Mouse (Mus musculus): ENCODE measurements at regions not wholly inside any gene's neighbourhood (a gene's known extent, or its start where the extent isn't known, plus 50 kb on each side); places are given as distances from the start of the nearest gene placed in this dataset.
"Not testable (repeated sequence)": the region's sequence is repeated elsewhere in the genome, so short reads cannot be mapped to it uniquely, and the experiment has no call there.

- ATAC-seq (ENCODE audit: insufficient number of reproducible peaks, low FRiP score, low TSS enrichment), result no peak
These were observed 667.4 kb upstream of the Igfbp7 start for GRCm38 (mm10) chr5:78075203-78075602.

GRCm38 (mm10) chr5:78032554-78033250 lies 624.9 kb upstream of the Igfbp7 start:
- no peak for ATAC-seq (ENCODE audit: insufficient number of reproducible peaks, low FRiP score, low TSS enrichment)

GRCm38 (mm10) chr5:78017523-78017922 lies 609.7 kb upstream of the Igfbp7 start:
- ATAC-seq (ENCODE audit: insufficient number of reproducible peaks, low FRiP score, low TSS enrichment), result no peak

GRCm38 (mm10) chr5:77986449-77987047 lies 578.7 kb upstream of the Igfbp7 start:
- no peak; the same call in 1 of the 2 replicates for ATAC-seq (ENCODE audit: insufficient number of reproducible peaks, low FRiP score, low TSS enrichment)

- no peak for ATAC-seq (ENCODE audit: insufficient number of reproducible peaks, low FRiP score, low TSS enrichment)
These were observed 577.4 kb upstream of the Igfbp7 start for GRCm38 (mm10) chr5:77985269-77985668.

GRCm38 (mm10) chr5:77940021-77940420 lies 532.2 kb upstream of the Igfbp7 start:
- ATAC-seq (ENCODE audit: insufficient number of reproducible peaks, low FRiP score, low TSS enrichment), result not testable (repeated sequence)

- no peak for ATAC-seq (ENCODE audit: insufficient number of reproducible peaks, low FRiP score, low TSS enrichment)
These were observed 524.0 kb upstream of the Igfbp7 start for GRCm38 (mm10) chr5:77931874-77932273.

- no peak for ATAC-seq (ENCODE audit: insufficient number of reproducible peaks, low FRiP score, low TSS enrichment)
These were observed 513.3 kb upstream of the Igfbp7 start for GRCm38 (mm10) chr5:77921186-77921585.

GRCm38 (mm10) chr5:77917086-77917676 lies 509.3 kb upstream of the Igfbp7 start:
- ATAC-seq (ENCODE audit: insufficient number of reproducible peaks, low FRiP score, low TSS enrichment), result no peak

- no peak for ATAC-seq (ENCODE audit: insufficient number of reproducible peaks, low FRiP score, low TSS enrichment)
These were observed 508.5 kb upstream of the Igfbp7 start for GRCm38 (mm10) chr5:77916375-77916774.

GRCm38 (mm10) chr5:77909218-77909617 lies 501.4 kb upstream of the Igfbp7 start:
- ATAC-seq (ENCODE audit: insufficient number of reproducible peaks, low FRiP score, low TSS enrichment), result 0 out of 2 replicates have a peak, but pooled peaks have one; percentile 31

- ATAC-seq (ENCODE audit: insufficient number of reproducible peaks, low FRiP score, low TSS enrichment), result not testable (repeated sequence)
These were observed 484.2 kb upstream of the Igfbp7 start for GRCm38 (mm10) chr5:77892024-77892423.

GRCm38 (mm10) chr5:77888534-77888933 lies 480.7 kb upstream of the Igfbp7 start:
- no peak for ATAC-seq (ENCODE audit: insufficient number of reproducible peaks, low FRiP score, low TSS enrichment)

GRCm38 (mm10) chr5:77871403-77871802 lies 463.6 kb upstream of the Igfbp7 start:
- no peak for ATAC-seq (ENCODE audit: insufficient number of reproducible peaks, low FRiP score, low TSS enrichment)

GRCm38 (mm10) chr5:77865342-77865741 lies 457.5 kb upstream of the Igfbp7 start:
- no peak for ATAC-seq (ENCODE audit: insufficient number of reproducible peaks, low FRiP score, low TSS enrichment)

- ATAC-seq (ENCODE audit: insufficient number of reproducible peaks, low FRiP score, low TSS enrichment), result no peak
These were observed 447.4 kb upstream of the Igfbp7 start for GRCm38 (mm10) chr5:77855191-77855590.

GRCm38 (mm10) chr5:77853999-77854784 lies 446.4 kb upstream of the Igfbp7 start:
- ATAC-seq (ENCODE audit: insufficient number of reproducible peaks, low FRiP score, low TSS enrichment), result no peak

- no peak for ATAC-seq (ENCODE audit: insufficient number of reproducible peaks, low FRiP score, low TSS enrichment)
These were observed 443.8 kb upstream of the Igfbp7 start for GRCm38 (mm10) chr5:77851645-77852044.

GRCm38 (mm10) chr5:77838186-77839097 lies 430.6 kb upstream of the Igfbp7 start:
- no peak for ATAC-seq (ENCODE audit: insufficient number of reproducible peaks, low FRiP score, low TSS enrichment)

GRCm38 (mm10) chr5:77827971-77828370 lies 420.1 kb upstream of the Igfbp7 start:
- no peak for ATAC-seq (ENCODE audit: insufficient number of reproducible peaks, low FRiP score, low TSS enrichment)
